Mouse (Mus musculus) thymus, adult 2 months (tissue): ENCODE data around the gene Eif2ak1.

Experiments
- CTCF ChIP-seq: fragments of 200-500 bp; IDR thresholded peaks from 2 replicates; pipeline ENCODE4 v1.5.1; 2012; ENCODE audit warnings: mild to moderate bottlenecking, control low read depth, low read length, moderate library complexity, borderline replicate concordance; ENCODE audit not compliant: control insufficient read depth, poor library complexity, insufficient read depth; ENCODE audit errors: extremely low read depth
- POLR2A ChIP-seq: fragments of 200-500 bp; IDR thresholded peaks from 2 replicates; pipeline ENCODE4 v1.6.1; 2012; ENCODE audit warnings: mild to moderate bottlenecking, low read length, control low read depth, moderate library complexity; ENCODE audit not compliant: control insufficient read depth, poor library complexity, insufficient read depth; ENCODE audit errors: extremely low read depth

DNA sequence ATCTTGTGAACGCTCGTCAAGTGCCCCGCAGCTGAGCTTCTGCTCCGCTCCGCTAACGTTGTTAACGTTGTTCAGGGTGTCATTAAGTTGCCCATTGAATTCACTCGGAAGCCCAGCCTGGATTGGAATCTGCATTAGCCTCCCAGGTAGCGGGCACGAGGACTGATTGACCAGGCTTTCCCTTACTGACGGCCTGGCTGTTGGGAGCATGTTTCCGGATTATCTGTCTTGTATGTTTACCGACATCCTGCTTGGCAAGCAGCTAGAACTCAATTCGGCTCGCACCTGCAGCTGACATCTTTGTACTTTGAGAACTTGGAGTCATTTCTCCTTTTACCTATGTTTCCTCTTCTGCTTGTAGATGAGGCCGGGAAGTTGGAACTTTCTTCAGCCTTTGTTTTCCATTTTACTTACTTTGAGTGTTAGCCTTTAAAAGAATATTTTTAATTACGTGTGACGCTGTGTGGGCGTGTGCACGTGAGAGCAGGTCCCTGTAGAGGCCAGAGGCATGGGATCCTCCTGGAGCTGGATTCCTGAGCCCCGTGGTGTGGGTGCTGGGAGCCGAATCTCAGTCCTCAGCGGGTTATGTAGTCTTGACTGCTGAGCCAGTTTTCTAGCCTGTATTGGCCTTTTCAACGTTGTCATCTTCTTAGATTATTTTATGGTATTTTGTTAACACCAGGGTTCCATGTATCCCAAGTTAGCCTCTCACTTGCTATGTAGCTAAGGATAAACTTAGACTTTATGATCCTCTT, 2.5 kb downstream of the Eif2ak1 start:
- TF ChIP-seq CTCF (no peak), POLR2A (no peak)
